Mouse (Mus musculus) cerebellum, adult 2 months (tissue): ENCODE data around the gene Atic. TPM values are rescaled to one million over a fixed set of nuclear protein-coding genes. Genes with fewer than 3 reads are reported as not detected.

Experiments used
- DNase-seq, 2 experiments: peaks; one replicate each; pipeline ENCODE4 v3.0.0; 2021
- H3K27ac ChIP-seq: fragments of 200-500 bp; 2 replicates; pipeline ENCODE4 v1.5.1; 2012; ENCODE audit warnings: low read length, control low read depth, inconsistent platforms; ENCODE audit not compliant: insufficient read depth
- H3K27me3 ChIP-seq: fragments of 200-500 bp; 2 replicates; pipeline ENCODE4 v1.6.1; 2012; ENCODE audit warnings: inconsistent platforms, mild to moderate bottlenecking, low read length, moderate library complexity; ENCODE audit not compliant: control insufficient read depth, insufficient read depth
- H3K4me1 ChIP-seq: fragments of 200-500 bp; 2 replicates; pipeline ENCODE4 v1.6.1; 2011; ENCODE audit warnings: low read length; ENCODE audit not compliant: control insufficient read depth, insufficient read depth
- H3K4me3 ChIP-seq: fragments of 200-500 bp; replicated peaks from 2 replicates; pipeline ENCODE3; 2011; ENCODE audit warnings: mild to moderate bottlenecking, low read depth, low read length, control low read depth; ENCODE audit not compliant: insufficient read depth
- CTCF ChIP-seq: fragments of 200-500 bp; IDR thresholded peaks from 2 replicates; pipeline ENCODE4 v1.5.1; 2011; ENCODE audit warnings: low read depth, mild to moderate bottlenecking, control low read depth, low read length, moderate library complexity, borderline replicate concordance; ENCODE audit not compliant: insufficient read depth
- POLR2A ChIP-seq: fragments of 200-500 bp; IDR thresholded peaks from 2 replicates; pipeline ENCODE4 v1.6.1; 2011; ENCODE audit warnings: low read length, control low read depth, borderline replicate concordance; ENCODE audit not compliant: insufficient read depth
- WGBS: fragments of 180-500 bp; shearing (Covaris S2); methylation state at CpG from one replicate; pipeline ENCODE4 v1.1.7; 2018; 5-methylcytosine and 5-hydroxymethylcytosine counted together
- polyA plus RNA-seq: library from polyadenylated mRNA; depleted of rRNA; stranded (reverse); fragments of >200 nt; gene quantifications from 2 replicates; pipeline ENCODE4 v1.2.3, GENCODE M21; 2012; rRNA removed

The Atic gene
- polyA plus RNA-seq = 21.3 and 23.0 TPM in 2 replicates

DNA sequence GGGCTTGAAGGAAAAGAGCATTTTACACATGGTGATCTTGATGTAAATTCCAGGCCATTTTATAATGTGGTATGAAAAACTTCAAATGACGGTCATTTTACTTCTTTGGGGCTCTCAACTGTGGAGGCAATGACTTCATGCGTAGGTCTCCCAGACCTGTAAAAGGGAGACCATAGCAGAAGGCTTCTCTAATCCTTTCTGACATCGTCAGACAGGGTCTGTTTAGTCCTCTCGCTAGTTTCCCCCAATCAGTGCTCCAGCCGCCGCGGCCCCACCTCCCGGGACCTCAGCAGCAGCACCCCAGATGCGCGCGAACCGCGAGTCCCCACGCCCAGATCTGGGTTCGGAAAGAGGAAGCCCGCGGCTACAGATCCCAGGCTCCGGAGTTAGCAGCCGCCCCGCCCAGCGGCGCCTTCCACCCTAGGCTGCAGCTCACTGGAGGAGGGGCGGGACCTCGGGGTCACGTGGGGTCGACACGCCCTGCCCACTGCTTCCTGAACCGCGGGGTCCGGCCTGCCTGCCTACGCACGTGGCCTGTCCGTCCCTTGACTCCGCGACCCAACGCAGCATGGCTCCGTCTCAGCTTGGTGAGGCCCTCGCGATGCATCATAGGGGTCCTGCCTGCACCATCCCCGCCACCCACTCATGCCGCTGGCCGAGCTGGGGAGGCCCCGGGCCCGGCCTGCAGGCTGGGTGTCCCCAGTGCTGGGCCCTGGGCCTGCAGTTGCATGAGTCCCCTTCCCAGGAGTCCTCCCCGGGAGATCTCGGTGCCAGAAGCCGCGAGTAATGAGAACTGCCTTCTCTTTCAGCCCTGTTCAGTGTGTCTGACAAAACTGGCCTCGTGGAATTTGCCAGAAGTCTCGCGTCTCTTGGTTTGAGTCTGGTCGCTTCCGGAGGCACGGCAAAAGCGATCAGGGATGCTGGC is at the start of gene Atic:
Gene Atic (plus strand): TSS at position 463 of the 925 bp plus-strand sequence.
- peak; percentile 84 for DNase-seq
- under 1% methylated on average over 55 of the region's 55 CpGs for WGBS

DNA sequence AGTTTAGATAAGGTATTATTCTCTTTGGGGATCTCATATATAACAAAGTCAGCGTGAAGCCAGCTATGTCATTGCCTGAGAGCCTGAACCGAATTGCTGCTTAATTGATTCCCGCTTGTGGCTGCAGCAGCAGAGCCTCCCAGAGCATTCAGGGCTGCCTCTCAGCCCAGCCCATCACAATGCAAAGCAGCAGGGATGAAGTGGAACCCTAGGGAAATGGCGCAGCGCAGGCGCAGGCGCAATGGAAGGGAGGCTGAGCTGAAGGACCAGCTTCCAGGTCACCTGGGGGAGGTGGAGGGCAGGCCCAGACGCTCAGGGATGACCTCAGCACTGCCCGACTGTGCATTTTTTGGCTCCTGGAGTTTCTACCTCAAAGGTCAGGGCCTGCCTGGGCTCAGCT is 49.7 kb upstream of the Atic start:
- no peak overlapping the region for H3K27ac ChIP-seq
- 27% methylated on average over 9 of the region's 9 CpGs for WGBS
- peak in 1 of 2 experiments; percentile 4 for DNase-seq
- no peaks in the 10 kb centered on the region; the same call in 1 of the 2 replicates for H3K4me1 ChIP-seq
- H3K4me3 ChIP-seq = no peak overlapping the region
- no peak for TF ChIP-seq CTCF
- TF ChIP-seq POLR2A = no peak
- H3K27me3 ChIP-seq = no peaks in the 10 kb centered on the region

More for the DNA sequence above, at the start of gene Atic:
- Histone ChIP-seq H3K27ac (no peak within 1 kb of the TSS), H3K27me3 (no peaks in the 10 kb centered on the region), H3K4me3 (peak within 1 kb of the TSS; percentile 74), H3K4me1 (no peaks in the 10 kb centered on the region)
- TF ChIP-seq POLR2A (0 out of 2 replicates have a peak, but pooled peaks have one; percentile 28), CTCF (no peak)

DNA sequence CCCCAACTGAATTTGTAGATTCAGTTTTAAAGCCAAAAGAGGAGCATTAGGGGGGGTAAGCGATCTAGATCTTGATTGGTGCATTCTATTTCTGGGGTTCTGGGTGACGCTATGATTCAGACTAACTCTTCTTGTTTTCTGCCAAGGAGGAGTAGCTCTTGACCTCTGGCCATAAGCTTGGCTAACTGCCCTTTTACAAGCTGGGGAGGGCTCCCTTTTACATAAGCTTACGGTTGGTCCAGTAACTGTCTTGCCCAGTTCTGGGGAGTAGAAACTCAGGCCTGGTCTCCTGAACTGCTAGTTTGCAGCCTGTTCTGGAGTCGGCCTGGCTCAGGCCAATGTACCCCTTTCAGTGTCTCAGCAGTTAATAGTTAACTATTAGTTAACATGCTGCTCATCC is 41.9 kb upstream of the Atic start:
- WGBS = 77% methylated on average over 4 of the region's 4 CpGs
- TF ChIP-seq POLR2A = no peak
- no peak for TF ChIP-seq CTCF
- Histone ChIP-seq H3K4me1 (no peaks in the 10 kb centered on the region), H3K27ac (no peak overlapping the region), H3K27me3 (no peaks in the 10 kb centered on the region), H3K4me3 (no peak overlapping the region)
- no peak for DNase-seq

DNA sequence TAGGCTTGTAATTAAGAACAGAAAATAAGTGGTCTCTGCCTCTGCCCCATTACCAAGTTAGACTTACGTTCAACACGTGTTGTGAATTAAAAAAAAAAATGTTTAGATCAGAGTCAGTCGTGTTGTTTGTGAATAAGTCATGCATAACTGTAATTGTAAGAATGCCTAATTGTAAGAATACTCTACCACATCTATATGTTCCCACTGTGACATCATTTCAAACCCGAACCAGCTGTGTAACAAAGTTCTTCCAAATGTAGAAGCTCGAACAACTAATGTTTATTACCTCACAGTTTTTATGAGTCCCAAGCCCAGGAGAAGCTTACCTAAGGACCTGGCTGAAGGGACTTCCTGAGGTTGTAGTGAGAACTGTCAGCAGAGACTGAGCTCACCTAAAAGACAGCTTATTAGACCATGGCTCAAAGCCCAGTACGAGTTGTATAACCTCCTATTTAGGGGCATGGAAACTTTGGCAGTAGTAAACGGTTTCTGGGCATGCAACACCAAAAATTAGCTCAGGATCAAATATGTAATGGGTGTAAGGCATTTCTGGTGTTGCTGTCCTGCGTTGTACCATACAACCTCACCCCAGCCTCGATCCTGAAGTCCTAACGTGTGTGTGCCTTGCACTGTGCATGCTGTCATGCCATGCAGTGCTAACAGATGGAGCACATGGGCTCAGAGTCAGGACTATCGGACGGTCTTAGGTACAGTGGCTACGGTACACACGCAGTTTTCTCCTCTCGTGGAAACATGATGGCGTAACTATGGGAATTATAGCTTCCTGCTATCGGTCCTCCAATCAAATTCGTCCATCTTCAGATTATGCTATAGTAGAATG is 27.9 kb upstream of the Atic start:
- no peak for TF ChIP-seq CTCF
- no peak for TF ChIP-seq POLR2A
- Histone ChIP-seq H3K27ac (no peak overlapping the region), H3K27me3 (no peaks in the 10 kb centered on the region), H3K4me1 (no peaks in the 10 kb centered on the region), H3K4me3 (no peak overlapping the region)
- DNase-seq = no peak
- WGBS = 61% methylated on average over 18 of the region's 18 CpGs

DNA sequence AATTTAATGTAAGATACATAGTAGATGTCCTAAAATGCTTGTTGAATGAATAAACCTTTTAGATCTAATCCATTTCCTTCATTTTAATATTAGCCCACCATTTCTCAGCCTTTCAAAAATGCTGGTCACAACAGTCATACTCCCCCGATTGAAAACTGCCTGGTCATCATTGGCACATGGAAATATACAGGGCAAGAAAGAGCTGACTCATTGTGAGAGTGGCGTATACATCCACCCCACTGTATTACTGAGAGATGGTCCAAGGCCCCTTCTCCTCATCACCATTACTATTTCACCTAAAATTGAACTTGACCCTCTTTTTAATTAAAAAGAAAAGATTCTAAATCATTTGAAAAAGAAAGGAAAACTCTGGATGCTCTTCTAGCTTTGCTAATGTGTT is 26.2 kb upstream of the Atic start:
- Histone ChIP-seq H3K4me3 (no peak overlapping the region), H3K4me1 (no peaks in the 10 kb centered on the region), H3K27ac (no peak overlapping the region), H3K27me3 (no peaks in the 10 kb centered on the region)
- no peak for DNase-seq
- WGBS = 76% methylated on average over 2 of the region's 2 CpGs
- TF ChIP-seq POLR2A = no peak
- TF ChIP-seq CTCF = no peak

DNA sequence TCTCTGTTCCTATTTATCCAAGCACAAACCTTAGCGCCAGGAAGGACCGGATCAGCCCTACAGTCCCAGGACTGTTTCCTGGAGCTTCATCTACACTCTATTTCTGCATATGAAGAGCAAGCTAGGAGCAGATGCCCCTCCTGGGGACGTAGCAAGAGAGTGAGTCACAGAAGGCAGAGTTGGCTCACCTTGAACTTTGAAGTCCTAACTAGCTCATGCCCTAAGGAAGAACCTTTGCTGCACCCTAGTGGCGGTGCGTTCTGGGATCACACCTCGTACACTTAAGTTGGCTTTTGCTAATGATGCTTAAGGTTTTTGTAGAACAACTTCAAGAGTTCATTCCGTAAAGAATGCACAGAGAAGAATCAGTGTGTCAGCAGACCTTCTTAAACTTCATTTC is 25.3 kb upstream of the Atic start:
- Histone ChIP-seq H3K27me3 (no peaks in the 10 kb centered on the region), H3K4me1 (no peaks in the 10 kb centered on the region), H3K27ac (no peak overlapping the region), H3K4me3 (no peak overlapping the region)
- no peak for DNase-seq
- WGBS = 27% methylated on average over 7 of the region's 7 CpGs
- TF ChIP-seq POLR2A = no peak
- TF ChIP-seq CTCF = peak; percentile 3; the same call in 1 of the 2 replicates

DNA sequence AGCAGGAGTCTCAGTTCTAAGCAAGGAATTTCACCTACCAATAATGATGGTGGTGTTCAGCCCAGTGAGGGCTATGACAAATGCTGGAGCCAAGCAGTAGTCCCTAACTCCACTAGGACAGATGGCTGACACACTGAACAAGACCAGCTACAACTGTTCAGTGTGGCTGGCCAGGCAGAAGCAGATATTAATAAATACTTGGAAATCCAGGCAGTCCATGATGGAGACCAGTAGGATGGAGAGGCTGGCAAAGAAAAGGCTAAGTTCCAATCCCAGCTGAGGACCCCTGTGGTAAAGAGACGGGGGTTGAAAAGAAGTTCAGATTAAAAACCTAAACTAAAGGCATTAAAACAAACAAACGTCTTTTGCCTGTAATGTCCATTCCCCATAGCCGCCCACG is 17.3 kb upstream of the Atic start:
- TF ChIP-seq POLR2A (no peak), CTCF (no peak)
- H3K27me3 ChIP-seq = no peaks in the 10 kb centered on the region; the same call in 1 of the 2 replicates
- DNase-seq = peak in 1 of 2 experiments; percentile 2
- H3K27ac ChIP-seq = no peak overlapping the region
- H3K4me3 ChIP-seq = no peak overlapping the region
- WGBS = 64% methylated on average over 4 of the region's 4 CpGs
- H3K4me1 ChIP-seq = no peaks in the 10 kb centered on the region

DNA sequence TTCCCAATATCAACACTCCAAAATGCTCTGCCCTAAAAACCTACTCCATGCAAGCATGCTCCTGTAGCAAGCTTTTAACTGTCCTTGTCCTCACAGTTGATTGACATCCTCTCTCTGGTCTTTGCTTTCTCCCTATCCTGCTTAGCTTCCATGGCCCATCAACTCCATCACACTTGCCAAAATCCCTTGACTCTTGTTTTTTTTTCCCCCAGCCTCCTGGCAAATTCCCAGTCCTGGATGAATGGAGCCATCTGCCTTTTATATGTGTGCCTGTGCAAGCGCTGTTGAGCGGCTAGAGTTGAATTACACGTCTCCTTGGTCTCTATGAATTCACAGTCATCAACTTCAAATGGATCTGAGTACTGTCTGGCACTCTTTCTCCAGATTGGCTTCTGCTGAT is 16.5 kb upstream of the Atic start:
- WGBS = 8% methylated on average over 3 of the region's 3 CpGs
- DNase-seq = peak; percentile 14 to 33
- no peaks in the 10 kb centered on the region; the same call in 1 of the 2 replicates for H3K27me3 ChIP-seq
- H3K27ac ChIP-seq = no peak overlapping the region
- no peaks in the 10 kb centered on the region for H3K4me1 ChIP-seq
- no peak for TF ChIP-seq POLR2A
- no peak for TF ChIP-seq CTCF
- H3K4me3 ChIP-seq = no peak overlapping the region
